Mouse (Mus musculus) splenic B cell, adult 2 months (primary cell): ENCODE measurements around the gene Olfr1383.
A peak's percentile ranks its signal among the peaks of the same experiment; 100 is the strongest.
"Not testable (repeated sequence)": the region's sequence is repeated elsewhere in the genome, so short reads cannot be mapped to it uniquely, and the experiment has no call there.

ENCODE experiments used
- DNase-seq: peaks from one replicate; pipeline ENCODE4 v3.0.0-alpha.2; 2011; ENCODE audit warnings: low read depth, low spot score
- H3K27me3 ChIP-seq: 2 replicates; pipeline ENCODE4 v1.6.1; 2012; ENCODE audit warnings: mild to moderate bottlenecking, low read length, moderate library complexity, mixed read lengths; ENCODE audit not compliant: control insufficient read depth, poor library complexity, insufficient read depth, severe bottlenecking
- H3K36me3 ChIP-seq: 2 replicates; pipeline ENCODE4 v1.6.1; 2012; ENCODE audit warnings: mild to moderate bottlenecking, low read length, moderate library complexity, mixed read lengths; ENCODE audit not compliant: control insufficient read depth, poor library complexity, insufficient read depth, severe bottlenecking

Olfr1383 gene

GRCm38 (mm10) chr11:49519348-49519747 is at the start of gene Olfr1383:
Gene Olfr1383 (plus strand): TSS chr11:49519648.
- no peaks in the 10 kb centered on the region for H3K27me3 ChIP-seq
- H3K36me3 ChIP-seq, result no peaks in the 10 kb centered on the region
- no peak for DNase-seq

DNA sequence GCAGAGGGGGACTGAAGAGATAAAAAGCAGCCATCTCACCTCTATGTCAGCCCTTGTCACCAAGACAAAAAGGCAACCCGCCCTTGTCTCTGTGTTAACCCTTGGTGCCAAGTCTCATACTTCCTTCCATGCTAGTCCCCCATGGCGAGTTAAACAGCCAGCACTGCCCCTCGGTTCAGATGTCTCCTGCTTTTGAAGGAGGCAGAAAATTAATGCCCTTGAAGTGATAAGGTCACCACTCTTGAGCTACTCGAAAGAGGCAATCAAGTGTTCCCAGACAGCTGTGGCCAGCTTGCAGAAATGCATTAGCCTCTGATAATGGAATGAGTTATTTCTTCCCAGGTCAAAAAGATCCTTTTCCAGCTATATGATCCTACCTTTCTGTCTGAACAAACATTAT is 33.5 kb upstream of the Olfr1383 start:
- no peak for DNase-seq
- no peaks in the 10 kb centered on the region for H3K27me3 ChIP-seq
- no peaks in the 10 kb centered on the region for H3K36me3 ChIP-seq

- DNase-seq, H3K36me3 ChIP-seq, H3K27me3 ChIP-seq: not testable (repeated sequence)
Measured at GRCm38 (mm10) chr11:49488770-49489169, 30.7 kb upstream of the Olfr1383 start, which contains the start of gene Olfr1385. Gene Olfr1385 (plus strand): TSS chr11:49489070.

DNA sequence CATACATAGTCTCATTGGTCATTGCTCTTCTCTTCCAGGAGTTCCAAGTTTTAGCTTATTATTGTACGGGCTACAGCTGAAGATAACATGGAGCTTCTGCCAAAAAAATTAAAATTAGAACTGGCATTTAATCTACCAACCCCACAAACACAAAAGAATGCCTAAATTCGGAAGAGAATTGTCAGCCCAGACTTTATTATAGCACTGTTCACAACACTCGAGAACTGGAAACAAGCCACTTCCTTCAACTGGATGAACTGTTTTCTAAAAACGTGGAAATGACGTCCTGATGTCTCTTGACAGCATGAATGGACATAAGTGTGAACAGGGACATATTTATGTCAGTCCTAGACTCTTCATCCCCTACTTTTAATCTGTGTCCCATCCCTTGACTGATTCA is 1.4 kb upstream of the Olfr1383 start:
- no peaks in the 10 kb centered on the region for H3K36me3 ChIP-seq
- H3K27me3 ChIP-seq, result no peaks in the 10 kb centered on the region
- no peak for DNase-seq

DNA sequence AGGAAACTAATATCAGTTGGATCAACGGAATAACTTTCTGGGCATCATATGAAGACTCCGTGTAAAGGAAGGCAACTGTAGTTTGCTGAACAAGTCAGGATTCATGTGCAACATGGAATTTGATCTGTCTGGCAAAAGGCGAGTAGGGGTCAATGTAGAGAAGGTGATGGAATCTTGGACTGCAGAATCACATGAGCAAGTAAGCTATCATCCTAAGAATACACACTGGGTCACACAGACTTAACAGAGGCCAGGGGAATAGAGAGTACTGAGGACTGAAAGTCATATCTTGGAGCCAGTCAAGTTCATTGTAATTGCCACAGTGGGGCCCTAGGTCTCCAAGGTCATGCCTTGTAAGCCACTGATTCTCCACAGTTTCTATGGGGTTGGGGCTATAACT is 8.5 kb downstream of the Olfr1383 start, which contains the start of gene Olfr1382:
Gene Olfr1382, plus strand, starts transcription at position 301 of the 400 bp plus-strand sequence.
- no peak for DNase-seq
- H3K36me3 ChIP-seq, result no peaks in the 10 kb centered on the region
- no peaks in the 10 kb centered on the region for H3K27me3 ChIP-seq

- Histone ChIP-seq H3K27me3 (no peaks in the 10 kb centered on the region), H3K36me3 (no peaks in the 10 kb centered on the region)
- DNase-seq, result no peak
Measured at GRCm38 (mm10) chr11:49532761-49533160, 13.3 kb downstream of the Olfr1383 start.

- H3K36me3 ChIP-seq, DNase-seq: not testable (repeated sequence)
Measured at GRCm38 (mm10) chr11:49536631-49537030, 17.2 kb downstream of the Olfr1383 start.

DNA sequence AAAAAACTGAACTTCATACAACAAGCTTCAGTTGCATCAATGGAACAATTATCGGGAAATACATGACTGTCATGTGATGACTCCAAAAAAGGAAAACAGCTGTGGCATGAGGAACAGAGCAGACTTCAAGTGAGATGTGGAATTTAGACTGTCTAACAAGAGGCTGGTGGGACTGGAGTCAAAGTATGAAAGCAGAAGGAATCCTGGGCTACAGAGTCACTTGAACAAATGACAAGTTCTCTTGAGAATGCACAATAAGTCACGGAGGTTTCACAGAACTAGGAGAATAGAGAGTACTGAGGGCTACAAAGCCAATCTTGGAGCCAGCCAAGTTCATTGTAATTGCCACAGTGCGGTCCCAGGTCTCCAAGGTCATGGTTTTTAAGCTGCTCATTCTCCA is 23.7 kb downstream of the Olfr1383 start, which contains the start of gene Olfr1381:
Gene Olfr1381, plus strand, starts transcription at position 301 of the 400 bp plus-strand sequence.
- DNase-seq, H3K36me3 ChIP-seq, H3K27me3 ChIP-seq: not testable (repeated sequence)

More at GRCm38 (mm10) chr11:49536631-49537030, 17.2 kb downstream of the Olfr1383 start:
- H3K27me3 ChIP-seq, result not testable (repeated sequence)

DNA sequence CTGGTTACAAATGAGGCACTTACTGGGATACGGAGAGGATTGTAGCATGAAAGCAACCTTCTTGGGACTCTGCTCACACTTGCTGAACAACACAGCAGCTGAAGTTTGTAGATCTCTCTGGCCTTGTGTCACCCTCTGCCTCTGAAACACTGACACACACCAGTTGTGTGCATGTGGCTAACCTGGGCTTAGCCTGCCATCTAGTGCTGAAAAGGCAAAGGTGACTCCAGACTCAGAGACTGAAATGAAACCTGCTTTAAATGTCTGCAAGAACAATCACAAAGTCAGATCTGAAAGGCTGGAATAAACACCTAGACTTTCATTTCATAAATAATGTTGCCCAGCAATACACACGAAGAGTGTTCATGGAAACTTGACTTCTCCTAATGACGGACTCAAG is 34.6 kb downstream of the Olfr1383 start:
- not testable (repeated sequence) for H3K36me3 ChIP-seq, DNase-seq, H3K27me3 ChIP-seq

DNA sequence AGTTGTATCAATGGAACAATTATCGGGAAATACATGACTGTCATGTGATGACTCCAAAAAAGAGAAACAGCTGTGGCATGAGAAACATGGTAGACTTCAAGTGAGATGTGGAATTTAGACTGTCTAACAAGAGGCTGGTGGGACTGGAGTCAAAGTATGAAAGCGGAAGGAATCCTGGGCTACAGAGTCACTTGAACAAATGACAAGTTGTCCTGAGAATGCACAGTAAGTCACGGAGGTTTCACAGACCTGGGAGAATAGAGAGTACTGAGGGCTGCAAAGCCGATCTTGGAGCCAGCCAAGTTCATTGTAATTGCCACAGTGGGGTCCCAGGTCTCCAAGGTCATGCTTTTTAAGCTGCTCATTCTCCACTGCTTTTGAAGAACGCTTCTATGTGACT is 37.1 kb downstream of the Olfr1383 start, which contains the start of gene Olfr1380:
Gene Olfr1380, plus strand, starts transcription at position 301 of the 400 bp plus-strand sequence.
- not testable (repeated sequence) for H3K36me3 ChIP-seq, H3K27me3 ChIP-seq, DNase-seq

GRCm38 (mm10) chr11:49575054-49575453 is 55.6 kb downstream of the Olfr1383 start:
- DNase-seq, result peak; percentile 15
- H3K36me3 ChIP-seq, H3K27me3 ChIP-seq: not testable (repeated sequence)
